Mouse (Mus musculus) testis, adult 2 months (tissue): ENCODE data around the gene Mfge8.

Experiments used
- CTCF ChIP-seq: fragments of 200-500 bp; IDR thresholded peaks from 2 replicates; pipeline ENCODE4 v1.5.1; 2012; ENCODE audit warnings: low read depth, mild to moderate bottlenecking, inconsistent platforms, low read length, moderate library complexity; ENCODE audit not compliant: control insufficient read depth, insufficient read depth, insufficient replicate concordance
- POLR2A ChIP-seq: fragments of 200-500 bp; IDR thresholded peaks from 2 replicates; pipeline ENCODE4 v1.6.1; 2012; ENCODE audit warnings: low read depth, mild to moderate bottlenecking, inconsistent platforms, low read length, moderate library complexity; ENCODE audit not compliant: control insufficient read depth

DNA sequence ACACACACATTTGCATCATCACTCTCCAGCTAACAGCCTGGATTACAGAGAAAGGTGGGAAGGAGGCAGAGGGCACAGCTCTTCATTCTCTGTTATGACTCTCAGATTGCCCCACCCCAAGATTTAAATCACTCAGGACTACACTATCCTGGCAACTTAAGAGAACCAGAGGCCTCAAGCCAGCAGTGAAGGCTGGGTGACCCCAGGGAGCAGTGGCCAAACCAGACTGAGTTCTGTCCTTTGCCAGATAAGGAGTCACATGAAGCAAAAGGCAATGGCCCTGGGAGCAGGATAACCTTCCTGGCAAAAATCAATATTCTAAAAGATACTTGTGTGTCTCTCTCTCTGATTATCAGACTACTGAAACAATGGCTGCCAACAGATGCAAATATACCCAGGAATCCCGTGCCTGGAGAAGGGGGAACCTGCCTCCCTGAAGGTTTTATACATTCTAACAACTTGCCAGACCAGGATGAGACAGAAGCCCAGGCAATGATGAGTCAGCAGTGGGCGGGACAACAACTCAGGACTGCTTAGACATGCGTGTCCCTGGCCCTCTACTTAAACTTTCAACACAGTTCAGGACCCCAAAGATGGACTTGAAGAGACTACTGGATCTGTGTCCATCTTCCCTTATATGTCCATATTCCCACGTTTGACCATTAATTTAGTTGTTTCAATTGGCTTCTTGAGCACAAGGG, 8.8 kb downstream of the Mfge8 start:
- TF ChIP-seq CTCF (no peak), POLR2A (no peak)
